Comparison of ENCODE assay signal across 16 mouse cellular contexts in the genomic region with DNA sequence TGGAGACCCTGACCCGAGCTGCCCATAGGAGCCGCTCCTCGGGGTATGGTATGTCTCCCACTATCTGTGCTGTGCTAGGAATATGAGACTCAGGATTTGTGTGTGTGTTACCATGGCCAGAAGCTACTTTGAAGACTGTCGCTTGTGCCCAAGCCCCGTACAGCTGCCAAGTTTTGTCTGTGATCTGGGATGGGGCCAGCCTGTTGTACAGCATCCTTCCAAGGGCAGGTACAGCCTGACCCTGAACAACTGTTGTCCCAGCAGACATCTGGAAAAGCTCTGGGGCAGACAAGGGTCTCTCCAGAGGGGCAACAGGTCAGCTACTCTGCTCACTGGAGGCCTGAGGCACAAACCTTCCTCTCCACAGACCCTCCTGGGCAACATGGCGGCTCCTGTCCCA.
"Had no signal": no experiment of that assay in that cellular context is flagged by ENCODE, and none has a peak within 500 bp of the region (broad histone marks: within the 10 kb centered on the region; RNA-seq: fewer than 3 reads in every experiment).

No protein-coding gene starts in this region.

- H3K27me3 ChIP-seq: neural tube, embryonic 13.5 days; neural tube, embryonic 15.5 days; stomach, embryonic 15.5 days had no signal

- H3K27ac ChIP-seq: neural tube, embryonic 15.5 days; stomach, embryonic 15.5 days; stomach, postnatal 0 days had no signal

- H3K4me2 ChIP-seq: neural tube, embryonic 13.5 days; neural tube, embryonic 15.5 days; stomach, embryonic 15.5 days had no signal

- DNase-seq: retina, postnatal 1 day; right cerebral cortex, adult 18-20 months; right cerebral cortex, postnatal 14 days; right cerebral cortex, postnatal 25 days; right cerebral cortex, postnatal 4 days; spleen, adult 18-20 months; thymus, adult 18-20 months; thymus, adult 2 months; thymus, postnatal 14 days; thymus, postnatal 25 days; thymus, postnatal 36 days; thymus, postnatal 4 days had no signal

- H3K9me3 ChIP-seq: neural tube, embryonic 13.5 days; neural tube, embryonic 15.5 days; stomach, embryonic 15.5 days had no signal

- H3K4me3 ChIP-seq: neural tube, embryonic 13.5 days; neural tube, embryonic 15.5 days; stomach, embryonic 15.5 days had no signal

- H3K9ac ChIP-seq: neural tube, embryonic 13.5 days; neural tube, embryonic 15.5 days; stomach, embryonic 15.5 days had no signal
